Mouse (Mus musculus) bone marrow, adult 2 months (tissue): ENCODE results near the gene Tff3.

Source experiments
- CTCF ChIP-seq: fragments of 200-500 bp; IDR thresholded peaks from 2 replicates; pipeline ENCODE4 v1.5.1; 2011; ENCODE audit warnings: low read length, control low read depth; ENCODE audit not compliant: control insufficient read depth, insufficient read depth
- POLR2A ChIP-seq: fragments of 200-500 bp; IDR thresholded peaks from 2 replicates; pipeline ENCODE4 v1.6.1; 2011; ENCODE audit warnings: low read depth, mild to moderate bottlenecking, control low read depth, low read length, borderline replicate concordance; ENCODE audit not compliant: control insufficient read depth

- no peak for TF ChIP-seq CTCF
- TF ChIP-seq POLR2A: no peak
Observed at GRCm38 (mm10) chr17:31163821-31164220, 34.4 kb upstream of the Tff3 start.
